Mouse (Mus musculus) MEL (cell line): Measurements from ENCODE around the gene Gm49403.

ENCODE experiments used
- CHD2 ChIP-seq: IDR thresholded peaks from 2 replicates; pipeline ENCODE4 v1.6.1; 2011; ENCODE audit warnings: low read length, improper control_type of control experiment
- CTCF ChIP-seq, 3 experiments: IDR thresholded peaks in 2 of 3; conservative IDR thresholded peaks in 1 of 3; 2 replicates each; pipeline ENCODE4 v1.5.1; 2011 to 2012; ENCODE audit warnings: low read length in 3 of 3, low read depth in 2 of 3, mild to moderate bottlenecking in 2 of 3, improper control_type of control experiment in 1 of 3, inconsistent platforms in 1 of 3, mixed read lengths in 1 of 3, moderate library complexity in 1 of 3; ENCODE audit not compliant: control insufficient read depth in 1 of 3, insufficient read depth in 1 of 3, poor library complexity in 1 of 3, severe bottlenecking in 1 of 3
- JUND ChIP-seq: IDR thresholded peaks from 2 replicates; pipeline ENCODE4 v1.6.1; 2011; ENCODE audit warnings: low read depth, mild to moderate bottlenecking, improper control_type of control experiment, low read length
- POLR2A ChIP-seq, 2 experiments: IDR thresholded peaks; 2 replicates each; pipeline ENCODE4 v1.6.1; 2011 to 2012; ENCODE audit warnings: low read length in 2 of 2, mild to moderate bottlenecking in 2 of 2, control low read depth in 1 of 2, improper control_type of control experiment in 1 of 2, low read depth in 1 of 2, moderate library complexity in 1 of 2; ENCODE audit not compliant: control insufficient read depth in 1 of 2, insufficient read depth in 1 of 2, poor library complexity in 1 of 2
- SIN3A ChIP-seq: IDR thresholded peaks from 2 replicates; pipeline ENCODE4 v1.6.1; 2012; ENCODE audit warnings: low read length, improper control_type of control experiment, inconsistent platforms
- TCF12 ChIP-seq: IDR thresholded peaks from 2 replicates; pipeline ENCODE4 v1.6.1; 2014; ENCODE audit warnings: low read depth, mild to moderate bottlenecking, inconsistent platforms, low read length, improper control_type of control experiment, moderate library complexity
- USF2 ChIP-seq, 2 experiments: IDR thresholded peaks; 2 replicates each; pipeline ENCODE4 v1.6.1; 2011 to 2012; ENCODE audit warnings: improper control_type of control experiment in 2 of 2, low read length in 2 of 2, borderline replicate concordance in 1 of 2, inconsistent platforms in 1 of 2, low read depth in 1 of 2, mild to moderate bottlenecking in 1 of 2; ENCODE audit not compliant: insufficient read depth in 1 of 2

DNA sequence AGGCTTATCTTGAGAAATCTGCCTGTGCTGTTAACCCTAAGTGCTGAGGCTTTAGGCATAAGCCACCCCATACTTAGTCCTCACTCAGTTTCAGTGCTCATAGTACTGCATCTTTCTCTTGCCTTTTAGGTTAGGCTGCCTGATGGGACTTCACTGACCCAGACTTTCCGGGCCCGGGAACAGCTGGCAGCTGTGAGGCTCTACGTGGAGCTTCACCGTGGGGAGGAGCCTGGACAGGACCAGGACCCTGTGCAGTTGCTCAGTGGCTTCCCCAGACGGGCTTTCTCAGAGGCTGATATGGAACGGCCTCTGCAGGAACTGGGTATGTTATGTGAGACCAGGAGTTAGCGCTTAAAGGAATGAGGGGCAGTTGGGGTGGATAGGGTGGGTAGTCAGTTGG lies 8.7 kb upstream of the Gm49403 start:
- TF ChIP-seq TCF12, result no peak
- TF ChIP-seq POLR2A (IDR thresholded peaks at IDR 0.05; ENCODE audit: control insufficient read depth in 1 of 2, insufficient read depth in 1 of 2, low read depth in 1 of 2, low read length in 2 of 2, poor library complexity in 1 of 2), result no peak
- no peak for TF ChIP-seq CTCF (IDR thresholded peaks at IDR 0.05 in 2 of 3, conservative IDR thresholded peaks at IDR 0.05 in 1 of 3; ENCODE audit: control insufficient read depth in 1 of 3, insufficient read depth in 1 of 3, low read depth in 2 of 3, low read length in 3 of 3, poor library complexity in 1 of 3, severe bottlenecking in 1 of 3)
- no peak for TF ChIP-seq CHD2
- no peak for TF ChIP-seq JUND
- TF ChIP-seq USF2 (IDR thresholded peaks at IDR 0.05; ENCODE audit: borderline replicate concordance in 1 of 2, insufficient read depth in 1 of 2, low read depth in 1 of 2, low read length in 2 of 2), result no peak
- TF ChIP-seq SIN3A, result no peak
